Mouse (Mus musculus): Measurements from ENCODE around the gene Rfx5. TPM values are rescaled to one million over a fixed set of nuclear protein-coding genes. Genes with fewer than 3 reads are reported as not detected.

Gene Rfx5
- total and polyA plus RNA-seq, 2 experiments = 6.4 to 7.1 TPM

DNA sequence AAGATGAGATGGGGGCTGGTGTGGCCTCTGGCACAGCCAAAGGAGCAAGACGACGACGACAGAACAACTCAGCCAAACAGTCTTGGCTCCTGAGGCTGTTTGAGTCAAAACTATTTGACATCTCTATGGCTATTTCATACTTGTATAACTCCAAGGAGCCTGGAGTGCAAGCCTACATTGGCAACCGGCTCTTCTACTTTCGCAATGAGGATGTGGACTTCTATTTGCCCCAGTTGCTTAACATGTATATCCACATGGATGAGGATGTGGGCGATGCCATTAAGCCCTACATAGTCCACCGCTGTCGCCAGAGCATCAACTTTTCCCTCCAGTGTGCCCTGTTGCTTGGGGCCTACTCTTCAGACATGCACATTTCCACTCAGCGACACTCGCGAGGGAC, 30.4 kb downstream of the Rfx5 start:
- no peak overlapping the region for H3K4me3 ChIP-seq (ENCODE audit: insufficient read depth, low read depth, low read length)
- H3K9ac ChIP-seq (ENCODE audit: low read depth, low read length) = no peak overlapping the region
- peaks cover 6% of the 10 kb centered on the region; the same call in 1 of the 2 replicates for H3K36me3 ChIP-seq (ENCODE audit: control insufficient read depth, insufficient read depth, low read length)
- DNase-seq (ENCODE audit: extremely low read depth, low read depth, low spot score) = no peak
- no peak overlapping the region for H3K27ac ChIP-seq (replicated peaks; ENCODE audit: insufficient read depth, low read depth, low read length)
- TF ChIP-seq CTCF (IDR thresholded peaks at IDR 0.05; ENCODE audit: low read depth, low read length) (no peak), POLR2A (IDR thresholded peaks at IDR 0.05; ENCODE audit: extremely low read depth, insufficient read depth, low read length) (no peak)
- H3K79me2 ChIP-seq (ENCODE audit: control insufficient read depth, insufficient read depth, low read length) = peaks cover 5% of the 10 kb centered on the region; the same call in 1 of the 2 replicates
- 78% methylated on average over 11 of the region's 11 CpGs for WGBS
- peaks cover 16% of the 10 kb centered on the region for H3K4me1 ChIP-seq (ENCODE audit: control insufficient read depth, insufficient read depth, low read length)
- H3K27me3 ChIP-seq (ENCODE audit: control insufficient read depth, insufficient read depth, low read length) = no peaks in the 10 kb centered on the region

DNA sequence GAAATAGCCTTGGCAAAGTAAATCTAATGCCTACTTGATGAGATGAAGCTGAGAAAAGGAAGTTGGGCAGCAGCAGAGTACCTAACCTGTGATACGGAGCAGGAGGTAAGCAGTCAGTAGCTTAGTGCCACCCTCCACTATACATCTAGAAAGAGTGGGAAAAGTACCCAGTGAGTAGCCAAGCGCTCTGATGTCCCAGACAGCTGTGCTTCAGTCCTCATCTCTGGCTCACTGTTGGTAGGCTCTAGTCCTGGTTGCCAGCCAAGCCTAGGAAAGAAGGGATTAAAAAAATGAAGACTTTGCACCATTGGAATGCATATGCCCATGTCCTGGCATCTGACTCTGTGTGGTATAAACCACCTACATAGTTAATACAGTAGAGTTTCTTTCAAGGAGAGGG, 31.6 kb downstream of the Rfx5 start:
- Histone ChIP-seq H3K27me3 (ENCODE audit: control insufficient read depth, insufficient read depth, low read length) (no peaks in the 10 kb centered on the region), H3K4me1 (ENCODE audit: control insufficient read depth, insufficient read depth, low read length) (peaks cover 17% of the 10 kb centered on the region), H3K36me3 (ENCODE audit: control insufficient read depth, insufficient read depth, low read length) (peaks cover 9% of the 10 kb centered on the region; the same call in 1 of the 2 replicates), H3K79me2 (ENCODE audit: control insufficient read depth, insufficient read depth, low read length) (0 out of 2 replicates have a peak, but pooled peaks cover 4% of the 10 kb centered on the region), H3K4me3 (ENCODE audit: insufficient read depth, low read depth, low read length) (no peak overlapping the region), H3K27ac (replicated peaks; ENCODE audit: insufficient read depth, low read depth, low read length) (no peak overlapping the region), H3K9ac (ENCODE audit: low read depth, low read length) (no peak overlapping the region)
- WGBS = 94% methylated on average over 2 of the region's 2 CpGs
- TF ChIP-seq CTCF (IDR thresholded peaks at IDR 0.05; ENCODE audit: low read depth, low read length) (no peak), POLR2A (IDR thresholded peaks at IDR 0.05; ENCODE audit: extremely low read depth, insufficient read depth, low read length) (no peak)
- no peak for DNase-seq (ENCODE audit: extremely low read depth, low read depth, low spot score)

DNA sequence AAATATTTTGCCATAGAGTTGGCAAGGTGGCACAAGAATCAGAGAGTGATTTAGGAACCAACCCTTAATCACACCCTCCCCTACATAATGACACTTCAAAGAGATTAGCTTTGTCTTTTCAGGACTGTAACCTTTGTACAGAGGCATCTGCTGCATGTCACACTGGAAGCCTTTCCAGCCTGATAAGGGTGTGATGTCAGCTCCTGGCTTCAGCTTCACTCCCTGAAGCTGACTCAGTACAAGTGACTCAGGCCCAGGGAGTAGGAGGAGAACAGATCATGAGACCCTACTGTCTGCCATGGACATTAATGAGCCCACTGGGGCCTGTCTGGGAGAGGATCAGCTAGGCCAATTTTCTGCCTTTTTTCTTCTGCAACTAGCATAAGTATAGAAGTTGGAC, 33.7 kb downstream of the Rfx5 start:
- TF ChIP-seq CTCF (IDR thresholded peaks at IDR 0.05; ENCODE audit: low read depth, low read length) (no peak), POLR2A (IDR thresholded peaks at IDR 0.05; ENCODE audit: extremely low read depth, insufficient read depth, low read length) (no peak)
- H3K4me1 ChIP-seq (ENCODE audit: control insufficient read depth, insufficient read depth, low read length) = peaks cover 17% of the 10 kb centered on the region
- H3K36me3 ChIP-seq (ENCODE audit: control insufficient read depth, insufficient read depth, low read length) = peaks cover 8% of the 10 kb centered on the region; the same call in 1 of the 2 replicates
- H3K27ac ChIP-seq (replicated peaks; ENCODE audit: insufficient read depth, low read depth, low read length) = no peak overlapping the region
- DNase-seq (ENCODE audit: extremely low read depth, low read depth, low spot score) = peak; percentile 86
- no peak overlapping the region for H3K9ac ChIP-seq (ENCODE audit: low read depth, low read length)
- H3K4me3 ChIP-seq (ENCODE audit: insufficient read depth, low read depth, low read length) = no peak overlapping the region
- H3K79me2 ChIP-seq (ENCODE audit: control insufficient read depth, insufficient read depth, low read length) = 0 out of 2 replicates have a peak, but pooled peaks cover 2% of the 10 kb centered on the region
- H3K27me3 ChIP-seq (ENCODE audit: control insufficient read depth, insufficient read depth, low read length) = no peaks in the 10 kb centered on the region

DNA sequence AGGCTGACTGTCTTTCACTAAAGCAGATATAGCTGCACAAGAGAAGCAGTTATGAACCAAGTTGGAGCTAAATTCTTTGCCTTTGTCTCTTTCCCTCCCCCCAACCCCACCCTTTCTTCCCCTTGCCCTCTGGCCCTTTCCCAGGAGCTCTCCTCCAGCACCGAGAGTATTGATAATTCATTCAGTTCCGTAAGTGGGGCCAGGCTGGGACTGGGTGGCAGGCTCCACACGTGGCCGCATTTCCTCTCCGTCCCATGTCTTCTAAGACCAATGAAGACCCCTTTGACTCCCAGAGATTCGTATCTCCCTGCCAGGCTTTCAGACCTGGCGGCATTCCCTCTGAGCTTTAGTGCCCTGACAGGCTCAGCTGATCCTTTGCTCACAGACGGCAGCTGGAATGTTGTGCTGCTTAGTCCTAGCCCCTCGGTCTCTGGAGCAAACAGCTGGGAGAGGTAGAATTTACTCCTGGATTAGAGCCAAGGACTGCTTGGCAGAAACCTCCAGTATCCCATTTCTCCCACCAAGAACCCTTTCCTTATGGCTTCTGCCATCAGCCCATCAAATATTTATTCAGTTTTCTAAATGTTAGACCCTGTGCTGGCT, 35.4 kb downstream of the Rfx5 start:
- H3K27me3 ChIP-seq (ENCODE audit: control insufficient read depth, insufficient read depth, low read length) = no peaks in the 10 kb centered on the region
- 36% methylated on average over 9 of the region's 9 CpGs for WGBS
- 0 out of 2 replicates have a peak, but pooled peaks cover 2% of the 10 kb centered on the region for H3K79me2 ChIP-seq (ENCODE audit: control insufficient read depth, insufficient read depth, low read length)
- no peak overlapping the region for H3K9ac ChIP-seq (ENCODE audit: low read depth, low read length)
- DNase-seq (ENCODE audit: extremely low read depth, low read depth, low spot score) = no peak
- no peak overlapping the region for H3K27ac ChIP-seq (replicated peaks; ENCODE audit: insufficient read depth, low read depth, low read length)
- H3K4me1 ChIP-seq (ENCODE audit: control insufficient read depth, insufficient read depth, low read length) = peaks cover 17% of the 10 kb centered on the region
- H3K4me3 ChIP-seq (ENCODE audit: insufficient read depth, low read depth, low read length) = no peak overlapping the region
- H3K36me3 ChIP-seq (ENCODE audit: control insufficient read depth, insufficient read depth, low read length) = peaks cover 13% of the 10 kb centered on the region; the same call in 1 of the 2 replicates
- TF ChIP-seq CTCF (IDR thresholded peaks at IDR 0.05; ENCODE audit: low read depth, low read length) (no peak), POLR2A (IDR thresholded peaks at IDR 0.05; ENCODE audit: extremely low read depth, insufficient read depth, low read length) (no peak)

DNA sequence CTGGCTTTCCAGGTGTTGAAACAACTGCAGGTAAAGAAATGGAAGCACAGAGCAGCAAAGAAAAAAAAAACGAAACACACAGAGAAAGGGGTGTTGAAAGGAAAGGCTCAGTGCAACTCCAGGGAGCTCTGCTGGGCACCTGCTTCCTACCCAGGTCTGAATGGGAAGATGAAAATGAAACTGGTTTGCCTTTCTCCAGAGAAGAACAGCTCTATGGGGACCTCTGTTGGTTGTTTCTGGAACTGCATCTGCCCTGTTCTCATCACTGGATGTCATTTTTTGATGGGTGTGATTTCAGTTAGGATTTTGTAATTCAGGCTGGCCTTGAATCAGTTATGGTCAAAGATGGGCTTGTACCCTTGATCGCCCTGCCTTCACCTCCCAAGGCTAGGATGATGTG, 43.1 kb downstream of the Rfx5 start:
- Histone ChIP-seq H3K9ac (ENCODE audit: low read depth, low read length) (no peak overlapping the region), H3K27ac (replicated peaks; ENCODE audit: insufficient read depth, low read depth, low read length) (no peak overlapping the region), H3K79me2 (ENCODE audit: control insufficient read depth, insufficient read depth, low read length) (no peaks in the 10 kb centered on the region), H3K36me3 (ENCODE audit: control insufficient read depth, insufficient read depth, low read length) (peaks cover 75% of the 10 kb centered on the region), H3K4me1 (ENCODE audit: control insufficient read depth, insufficient read depth, low read length) (no peaks in the 10 kb centered on the region), H3K4me3 (ENCODE audit: insufficient read depth, low read depth, low read length) (no peak overlapping the region), H3K27me3 (ENCODE audit: control insufficient read depth, insufficient read depth, low read length) (no peaks in the 10 kb centered on the region)
- TF ChIP-seq POLR2A (IDR thresholded peaks at IDR 0.05; ENCODE audit: extremely low read depth, insufficient read depth, low read length) (no peak), CTCF (IDR thresholded peaks at IDR 0.05; ENCODE audit: low read depth, low read length) (peak; percentile 69)
- 19% methylated on average over 2 of the region's 2 CpGs for WGBS
- DNase-seq (ENCODE audit: extremely low read depth, low read depth, low spot score) = peak; percentile 55

DNA sequence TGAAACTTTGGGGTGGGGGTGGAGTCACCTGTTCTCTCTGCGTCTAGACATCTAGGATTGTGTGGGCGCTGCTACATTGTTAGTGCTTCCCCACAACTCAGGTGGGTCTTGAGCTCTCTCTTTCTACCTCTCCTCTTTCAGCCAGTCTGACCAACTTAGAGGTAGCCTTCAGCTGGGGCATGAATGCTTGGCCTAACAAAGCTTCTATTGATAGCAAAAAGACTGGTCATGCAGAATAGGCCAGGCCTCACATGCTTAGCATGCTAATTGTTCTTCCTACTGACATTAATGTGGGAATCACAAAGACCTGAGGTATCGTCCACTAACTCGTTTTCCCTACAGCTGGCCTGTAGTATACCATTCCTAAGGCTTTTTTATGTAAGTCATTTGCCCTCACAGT, 48.7 kb downstream of the Rfx5 start:
- no peaks in the 10 kb centered on the region for H3K79me2 ChIP-seq (ENCODE audit: control insufficient read depth, insufficient read depth, low read length)
- H3K27me3 ChIP-seq (ENCODE audit: control insufficient read depth, insufficient read depth, low read length) = no peaks in the 10 kb centered on the region
- H3K4me3 ChIP-seq (ENCODE audit: insufficient read depth, low read depth, low read length) = no peak overlapping the region
- no peak for TF ChIP-seq CTCF (IDR thresholded peaks at IDR 0.05; ENCODE audit: low read depth, low read length)
- TF ChIP-seq POLR2A (IDR thresholded peaks at IDR 0.05; ENCODE audit: extremely low read depth, insufficient read depth, low read length) = no peak
- H3K36me3 ChIP-seq (ENCODE audit: control insufficient read depth, insufficient read depth, low read length) = peaks cover 73% of the 10 kb centered on the region
- no peak overlapping the region for H3K27ac ChIP-seq (replicated peaks; ENCODE audit: insufficient read depth, low read depth, low read length)
- H3K9ac ChIP-seq (ENCODE audit: low read depth, low read length) = no peak overlapping the region
- 95% methylated on average over 4 of the region's 4 CpGs for WGBS
- no peak for DNase-seq (ENCODE audit: extremely low read depth, low read depth, low spot score)
- H3K4me1 ChIP-seq (ENCODE audit: control insufficient read depth, insufficient read depth, low read length) = no peaks in the 10 kb centered on the region

All from liver, adult 2 months (tissue).